Mouse (Mus musculus) lung, embryonic 14.5 days (tissue): ENCODE measurements around the gene Fam71e1. TPM values are rescaled to one million over a fixed set of nuclear protein-coding genes. Genes with fewer than 3 reads are reported as not detected.
A peak's percentile ranks its signal among the peaks of the same experiment; 100 is the strongest.

Source experiments
- ATAC-seq: fragments of 200-750 bp; cut with Nextera tagmentation; 2 replicates; pipeline ENCODE4 v1.8.0; 2017; ENCODE audit warnings: mild to moderate bottlenecking, moderate TSS enrichment, moderate library complexity; ENCODE audit not compliant: insufficient read depth
- DNase-seq: peaks from one replicate; pipeline ENCODE4 v3.0.0-alpha.2; 2015
- H3K27ac ChIP-seq: fragments of 300-500 bp; sonication (generic); 2 replicates; pipeline ENCODE4 v1.5.1; 2014; ENCODE audit warnings: low read depth, mild to moderate bottlenecking, moderate library complexity
- H3K27me3 ChIP-seq: fragments of 300-500 bp; sonication (generic); 2 replicates; pipeline ENCODE4 v1.6.1; 2014; ENCODE audit warnings: low read length, control low read depth; ENCODE audit not compliant: insufficient read depth
- H3K36me3 ChIP-seq: fragments of 300-500 bp; sonication (generic); 2 replicates; pipeline ENCODE4 v1.6.1; 2014; ENCODE audit warnings: control low read depth; ENCODE audit not compliant: insufficient read depth
- H3K4me1 ChIP-seq: fragments of 300-500 bp; sonication (generic); 2 replicates; pipeline ENCODE4 v1.6.1; 2014; ENCODE audit warnings: antibody characterized with exemption, control low read depth; ENCODE audit not compliant: insufficient read depth
- H3K4me2 ChIP-seq: fragments of 300-500 bp; sonication (generic); 2 replicates; pipeline ENCODE4 v1.6.1; 2014; ENCODE audit warnings: mild to moderate bottlenecking
- H3K4me3 ChIP-seq: fragments of 300-500 bp; sonication (generic); 2 replicates; pipeline ENCODE4 v1.5.1; 2014; ENCODE audit warnings: low read depth, low read length
- H3K9ac ChIP-seq: fragments of 300-500 bp; sonication (generic); 2 replicates; pipeline ENCODE4 v1.6.1; 2014
- H3K9me3 ChIP-seq: fragments of 300-500 bp; sonication (generic); 2 replicates; pipeline ENCODE4 v1.6.1; 2016; ENCODE audit warnings: low read depth, low read length, control low read depth
- CTCF ChIP-seq: IDR thresholded peaks from 2 replicates; pipeline ENCODE4 v1.5.1; 2016; ENCODE audit warnings: antibody characterized with exemption, low read depth
- WGBS: fragments of 180-500 bp; shearing (Covaris S2); extraction: QIAGEN DNeasy Blood & Tissue Kit; methylation state at CpG from one replicate; pipeline ENCODE4 v1.1.7; 2014; 5-methylcytosine and 5-hydroxymethylcytosine counted together
- polyA plus RNA-seq: library from polyadenylated mRNA; unstranded; fragments of >200 nt; fragmentation: Nextera tagmentation; extraction: Ambion mirVana; gene quantifications from 2 replicates; pipeline ENCODE4 v1.2.1, GENCODE M21; 2014

Gene Fam71e1
- polyA plus RNA-seq, 1 experiment from 2014 or later, result 9.1 TPM

- DNase-seq (peak; percentile 59), ATAC-seq (no peak)
- TF ChIP-seq CTCF, result no peak
- 14% methylated on average over 1 of the region's 1 CpGs for WGBS
- peaks cover 6% of the 10 kb centered on the region; the same call in 1 of the 2 replicates for H3K27me3 ChIP-seq
- no peaks in the 10 kb centered on the region for H3K9me3 ChIP-seq
- no peaks in the 10 kb centered on the region for H3K36me3 ChIP-seq
- H3K4me3 ChIP-seq, result no peak overlapping the region
- no peak overlapping the region for H3K9ac ChIP-seq
- H3K27ac ChIP-seq, result peak overlapping the region; percentile 65; the same call in 1 of the 2 replicates
- H3K4me2 ChIP-seq, result peak overlapping the region; percentile 31; the same call in 1 of the 2 replicates
- H3K4me1 ChIP-seq, result peaks cover 23% of the 10 kb centered on the region
Observed at GRCm38 (mm10) chr7:44472558-44472885, 23.9 kb upstream of the Fam71e1 start.

GRCm38 (mm10) chr7:44472961-44473646, 23.3 kb upstream of the Fam71e1 start:
- Histone ChIP-seq H3K27ac (peak overlapping the region; percentile 65; the same call in 1 of the 2 replicates), H3K4me1 (peaks cover 23% of the 10 kb centered on the region), H3K9me3 (no peaks in the 10 kb centered on the region), H3K27me3 (peaks cover 10% of the 10 kb centered on the region; the same call in 1 of the 2 replicates), H3K4me3 (no peak overlapping the region), H3K36me3 (no peaks in the 10 kb centered on the region), H3K4me2 (peak overlapping the region; percentile 31; the same call in 1 of the 2 replicates), H3K9ac (peak overlapping the region; percentile 9; the same call in 1 of the 2 replicates)
- TF ChIP-seq CTCF, result no peak
- DNase-seq, result no peak
- WGBS, result 29% methylated on average over 9 of the region's 9 CpGs
- ATAC-seq, result peak; percentile 12; the same call in 1 of the 2 replicates

GRCm38 (mm10) chr7:44474419-44474818, 22.0 kb upstream of the Fam71e1 start:
- H3K4me2 ChIP-seq, result peak overlapping the region; percentile 26; the same call in 1 of the 2 replicates
- WGBS, result 22% methylated on average over 4 of the region's 4 CpGs
- peaks cover 10% of the 10 kb centered on the region; the same call in 1 of the 2 replicates for H3K27me3 ChIP-seq
- peak overlapping the region; percentile 60; the same call in 1 of the 2 replicates for H3K27ac ChIP-seq
- ATAC-seq (no peak), DNase-seq (no peak)
- peaks cover 15% of the 10 kb centered on the region for H3K4me1 ChIP-seq
- no peaks in the 10 kb centered on the region for H3K9me3 ChIP-seq
- TF ChIP-seq CTCF, result no peak
- H3K9ac ChIP-seq, result peak overlapping the region; percentile 36; the same call in 1 of the 2 replicates
- no peak overlapping the region for H3K4me3 ChIP-seq
- H3K36me3 ChIP-seq, result no peaks in the 10 kb centered on the region

GRCm38 (mm10) chr7:44475046-44475614, 21.3 kb upstream of the Fam71e1 start:
- H3K27me3 ChIP-seq, result peaks cover 10% of the 10 kb centered on the region; the same call in 1 of the 2 replicates
- H3K9me3 ChIP-seq, result no peaks in the 10 kb centered on the region
- TF ChIP-seq CTCF, result no peak
- ATAC-seq, result no peak
- no peaks in the 10 kb centered on the region for H3K36me3 ChIP-seq
- H3K4me3 ChIP-seq, result no peak overlapping the region
- WGBS, result 33% methylated on average over 5 of the region's 5 CpGs
- peaks cover 14% of the 10 kb centered on the region for H3K4me1 ChIP-seq
- peak overlapping the region; percentile 5; the same call in 1 of the 2 replicates for H3K4me2 ChIP-seq
- no peak overlapping the region for H3K9ac ChIP-seq
- H3K27ac ChIP-seq, result no peak overlapping the region
- DNase-seq, result no peak

GRCm38 (mm10) chr7:44482836-44483435, 13.4 kb upstream of the Fam71e1 start:
- Histone ChIP-seq H3K4me3 (no peak overlapping the region), H3K4me2 (0 out of 2 replicates have a peak overlapping the region, but pooled peaks have one; percentile 7), H3K36me3 (no peaks in the 10 kb centered on the region), H3K9ac (no peak overlapping the region), H3K27ac (no peak overlapping the region), H3K4me1 (no peaks in the 10 kb centered on the region), H3K9me3 (no peaks in the 10 kb centered on the region), H3K27me3 (no peaks in the 10 kb centered on the region)
- no peak for ATAC-seq
- 54% methylated on average over 3 of the region's 3 CpGs for WGBS
- no peak for DNase-seq
- no peak for TF ChIP-seq CTCF

- no peaks in the 10 kb centered on the region for H3K4me1 ChIP-seq
- no peak overlapping the region for H3K4me3 ChIP-seq
- no peak overlapping the region for H3K4me2 ChIP-seq
- H3K27ac ChIP-seq, result no peak overlapping the region
- ATAC-seq (no peak), DNase-seq (no peak)
- H3K9ac ChIP-seq, result no peak overlapping the region
- no peaks in the 10 kb centered on the region for H3K9me3 ChIP-seq
- TF ChIP-seq CTCF, result no peak
- WGBS, result 91% methylated on average over 1 of the region's 1 CpGs
- H3K27me3 ChIP-seq, result no peaks in the 10 kb centered on the region
- H3K36me3 ChIP-seq, result 0 out of 2 replicates have a peak, but pooled peaks cover 5% of the 10 kb centered on the region
Observed at GRCm38 (mm10) chr7:44484109-44484508, 12.3 kb upstream of the Fam71e1 start.
